Mouse (Mus musculus) natural killer cell, adult 2 months (primary cell): ENCODE results near the gene Tmem175.

Experiments used
- DNase-seq, 2 experiments: peaks; one replicate each; pipeline ENCODE4 v3.0.0; 2022; ENCODE audit warnings: low spot score in 2 of 2

The Tmem175 gene

DNA sequence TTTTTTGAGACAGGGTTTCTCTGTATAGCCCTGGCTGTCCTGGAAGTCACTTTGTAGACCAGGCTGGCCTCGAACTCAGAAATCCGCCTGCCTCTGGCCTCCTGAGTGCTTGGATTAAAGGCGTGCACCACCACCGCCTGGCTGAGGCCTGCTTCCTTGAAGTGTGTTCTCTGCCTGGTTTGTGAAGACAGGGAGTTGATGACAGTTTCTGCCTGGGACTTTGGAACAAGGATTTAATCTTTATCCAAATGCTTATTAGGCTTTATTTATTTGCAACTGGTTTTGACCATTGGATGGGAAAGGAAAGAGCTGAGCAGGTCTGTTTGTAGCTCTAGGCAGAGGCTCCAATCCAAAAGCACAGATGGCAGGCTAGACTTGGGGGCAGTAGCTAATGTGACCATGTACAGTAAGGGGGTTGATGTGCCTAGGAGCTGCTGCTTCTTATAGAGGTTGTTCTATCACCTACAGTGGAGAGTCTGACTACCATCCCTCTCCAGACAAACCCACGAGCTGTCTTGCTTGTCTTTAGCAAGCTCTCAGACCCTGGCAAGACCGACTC lies 48.8 kb downstream of the Tmem175 start:
- DNase-seq = no peak

DNA sequence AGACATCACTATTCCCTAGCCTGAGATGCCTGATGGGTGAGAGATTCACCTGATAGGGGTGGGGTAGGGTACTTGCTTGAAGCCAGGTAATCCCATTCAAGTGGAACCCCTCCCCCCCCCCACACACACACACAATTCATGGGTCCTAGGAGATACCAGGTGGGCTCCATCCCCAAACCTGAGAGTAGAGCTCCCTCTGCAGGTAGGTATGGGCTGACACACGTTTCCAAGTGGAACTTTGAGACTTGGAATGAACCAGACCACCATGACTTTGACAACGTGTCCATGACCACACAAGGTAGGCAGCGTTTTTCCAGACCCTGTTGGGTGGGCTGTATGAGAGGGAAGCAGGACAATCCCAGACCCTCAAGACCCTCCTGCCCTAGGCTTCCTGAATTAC lies 50.3 kb downstream of the Tmem175 start:
- no peak for DNase-seq

DNA sequence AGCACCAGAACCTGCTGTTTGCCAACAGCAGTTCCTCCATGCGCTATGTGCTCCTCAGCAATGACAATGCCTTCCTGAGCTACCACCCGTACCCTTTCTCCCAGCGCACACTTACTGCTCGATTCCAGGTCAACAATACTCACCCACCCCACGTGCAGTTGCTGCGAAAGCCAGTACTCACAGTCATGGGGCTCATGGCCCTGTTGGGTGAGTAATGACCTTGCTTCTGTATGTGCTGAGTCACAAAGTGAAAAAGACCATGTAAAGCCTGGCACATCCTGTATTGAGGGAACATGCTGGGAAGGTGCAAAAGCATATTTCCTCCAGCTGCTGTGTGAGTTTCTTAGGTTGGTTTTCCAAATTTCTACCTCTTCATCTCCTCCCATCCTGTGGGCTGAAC lies 51.3 kb downstream of the Tmem175 start:
- DNase-seq = no peak

GRCm38 (mm10) chr5:108689091-108689490 lies 59.5 kb downstream of the Tmem175 start:
- DNase-seq = no peak

DNA sequence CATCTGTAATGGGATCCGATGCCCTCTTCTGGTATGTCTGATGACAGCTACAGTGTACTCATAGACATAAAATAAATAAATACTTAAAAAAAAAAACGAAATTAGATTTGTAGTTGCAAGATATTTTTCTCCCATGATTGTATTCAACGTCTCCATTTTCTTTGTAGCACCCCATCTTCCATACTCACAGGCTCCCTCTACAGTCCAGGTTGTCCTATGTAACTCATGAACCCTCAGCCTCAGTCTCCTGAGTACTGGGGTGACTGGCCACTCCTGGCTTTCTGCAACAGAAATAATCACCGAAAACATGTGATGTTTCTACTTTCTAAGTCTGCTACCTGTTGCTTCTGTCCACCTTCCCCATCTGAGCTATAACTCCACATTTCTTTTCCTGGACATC lies 61.6 kb downstream of the Tmem175 start:
- DNase-seq = no peak

DNA sequence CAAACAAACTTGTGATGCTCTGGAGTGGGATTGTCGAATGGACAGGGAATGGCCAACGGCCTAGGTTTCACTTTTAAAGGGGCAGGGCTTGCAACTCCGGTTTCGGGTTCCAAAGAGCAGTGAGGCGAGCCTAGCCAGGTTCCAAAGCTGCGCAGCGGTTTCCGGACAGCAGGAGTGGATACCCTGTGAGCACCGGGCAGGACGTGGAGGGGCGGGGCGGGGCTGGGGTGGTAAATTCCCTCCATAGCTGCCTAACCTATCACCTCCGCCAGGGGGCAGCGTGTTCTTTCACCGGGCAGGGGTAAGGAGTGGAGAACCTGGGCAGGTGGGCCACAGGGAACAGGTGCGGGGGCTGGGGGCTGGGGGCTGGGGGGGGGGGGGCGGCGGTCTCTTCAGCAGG lies 62.7 kb downstream of the Tmem175 start, which contains the start of gene Fgfrl1:
Fgfrl1 (plus strand) TSS at position 112 of the 400 bp plus-strand sequence.
- DNase-seq = peak; percentile 55 to 72

- DNase-seq = peak; percentile 60 to 79
These were observed 64.3 kb downstream of the Tmem175 start for GRCm38 (mm10) chr5:108693872-108694288.

GRCm38 (mm10) chr5:108694352-108695261 lies 65.0 kb downstream of the Tmem175 start:
- peak; percentile 16 to 22 for DNase-seq

DNA sequence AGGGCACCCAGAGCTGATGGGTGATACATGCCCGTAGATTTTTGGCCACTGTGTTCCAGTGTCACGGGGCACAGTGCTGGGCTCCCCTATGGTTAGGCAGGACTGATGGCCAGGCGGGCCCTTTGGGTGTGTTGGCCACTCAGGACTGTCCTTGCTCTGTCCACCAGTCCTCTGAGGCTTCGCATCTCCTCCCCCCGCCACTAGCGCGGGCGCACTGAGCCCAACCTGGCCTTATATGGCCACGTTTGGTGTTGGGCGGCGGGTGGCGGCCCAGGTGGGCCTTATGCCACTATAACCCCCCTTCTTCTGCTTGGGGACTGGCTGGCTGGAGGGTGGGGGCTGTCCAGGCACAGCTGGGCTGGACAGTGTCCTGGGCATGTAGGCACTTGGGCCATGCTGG lies 66.3 kb downstream of the Tmem175 start:
- DNase-seq = no peak

GRCm38 (mm10) chr5:108696542-108696941 lies 67.0 kb downstream of the Tmem175 start:
- DNase-seq = no peak

DNA sequence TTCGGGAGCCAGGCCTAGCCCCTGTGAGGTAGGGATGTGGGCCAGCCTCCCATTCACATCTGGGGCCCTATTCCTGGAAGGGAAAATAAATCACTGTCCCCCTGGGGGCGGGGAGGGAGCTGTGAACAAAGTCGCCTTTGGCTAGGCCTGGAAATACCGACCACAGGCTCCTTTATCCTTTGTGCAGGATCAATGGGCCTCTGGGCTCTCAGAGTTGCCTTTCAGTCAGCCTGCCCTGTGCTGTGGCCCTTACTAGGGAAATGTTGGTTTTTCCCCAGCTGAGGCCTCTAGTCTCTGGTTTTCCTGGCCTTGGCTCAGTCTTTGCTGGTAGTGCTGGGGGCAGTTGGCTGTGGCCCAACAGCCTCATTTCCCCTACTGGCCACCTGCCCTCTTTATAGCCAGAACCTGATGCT lies 67.8 kb downstream of the Tmem175 start:
- DNase-seq = no peak
